Mouse (Mus musculus) c-Kit-positive CD71-positive TER-119-negative erythroid progenitor cells, embryonic 14.5 days (primary cell): ENCODE results near the gene Eif2ak3.

Source experiments
- DNase-seq: peaks from one replicate; pipeline ENCODE4 v3.0.0-alpha.2; 2013; ENCODE audit warnings: low read depth

Gene Eif2ak3

GRCm38 (mm10) chr6:70831179-70831839, 13.0 kb upstream of the Eif2ak3 start:
- no peak for DNase-seq

- DNase-seq, result no peak
These were observed 7.0 kb upstream of the Eif2ak3 start for GRCm38 (mm10) chr6:70837297-70837696.

GRCm38 (mm10) chr6:70838532-70838931, 5.8 kb upstream of the Eif2ak3 start:
- no peak for DNase-seq

- DNase-seq, result no peak
These were observed 4.0 kb upstream of the Eif2ak3 start for GRCm38 (mm10) chr6:70840281-70840680.

GRCm38 (mm10) chr6:70842991-70843390, 1.3 kb upstream of the Eif2ak3 start:
- DNase-seq, result no peak

DNA sequence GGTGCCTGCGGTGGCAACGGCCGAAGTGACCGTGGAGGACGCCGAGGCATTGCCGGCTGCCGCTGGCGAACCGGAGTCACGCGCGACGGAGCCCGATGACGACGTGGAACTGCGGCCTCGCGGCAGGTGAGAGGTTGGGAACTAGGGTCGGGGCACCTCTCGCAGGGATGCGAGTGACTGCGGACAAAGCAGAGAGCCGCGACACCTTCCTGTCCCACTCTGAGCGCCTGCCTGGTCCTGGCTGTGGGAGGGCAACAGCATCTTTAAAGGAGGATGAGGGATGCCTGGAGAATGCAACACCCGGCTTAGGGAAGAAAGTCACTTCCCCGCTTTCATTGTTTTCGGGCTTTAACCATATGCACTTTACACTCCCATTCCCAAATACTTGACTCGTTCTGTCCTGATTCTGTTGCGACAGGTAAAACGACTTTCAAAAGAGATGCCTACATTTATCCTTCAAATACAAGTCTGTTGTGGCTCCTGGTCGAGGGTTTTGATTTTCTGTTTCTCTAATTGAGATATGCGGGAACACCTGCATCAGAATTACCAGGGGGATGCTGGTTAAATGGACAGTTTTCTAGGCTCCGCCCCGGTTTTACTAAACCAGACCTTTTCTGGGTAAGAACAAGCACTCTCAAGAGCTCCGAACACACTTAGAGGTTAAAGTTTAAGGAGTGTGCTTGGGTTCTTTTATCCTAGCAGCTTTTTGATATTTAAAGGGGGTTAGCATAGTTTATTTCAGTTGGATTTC, 756 bp downstream of the Eif2ak3 start:
- DNase-seq, result no peak

- DNase-seq, result no peak
These were observed 3.1 kb downstream of the Eif2ak3 start for GRCm38 (mm10) chr6:70847386-70847785.

GRCm38 (mm10) chr6:70853371-70853770, 9.1 kb downstream of the Eif2ak3 start:
- DNase-seq, result no peak

DNA sequence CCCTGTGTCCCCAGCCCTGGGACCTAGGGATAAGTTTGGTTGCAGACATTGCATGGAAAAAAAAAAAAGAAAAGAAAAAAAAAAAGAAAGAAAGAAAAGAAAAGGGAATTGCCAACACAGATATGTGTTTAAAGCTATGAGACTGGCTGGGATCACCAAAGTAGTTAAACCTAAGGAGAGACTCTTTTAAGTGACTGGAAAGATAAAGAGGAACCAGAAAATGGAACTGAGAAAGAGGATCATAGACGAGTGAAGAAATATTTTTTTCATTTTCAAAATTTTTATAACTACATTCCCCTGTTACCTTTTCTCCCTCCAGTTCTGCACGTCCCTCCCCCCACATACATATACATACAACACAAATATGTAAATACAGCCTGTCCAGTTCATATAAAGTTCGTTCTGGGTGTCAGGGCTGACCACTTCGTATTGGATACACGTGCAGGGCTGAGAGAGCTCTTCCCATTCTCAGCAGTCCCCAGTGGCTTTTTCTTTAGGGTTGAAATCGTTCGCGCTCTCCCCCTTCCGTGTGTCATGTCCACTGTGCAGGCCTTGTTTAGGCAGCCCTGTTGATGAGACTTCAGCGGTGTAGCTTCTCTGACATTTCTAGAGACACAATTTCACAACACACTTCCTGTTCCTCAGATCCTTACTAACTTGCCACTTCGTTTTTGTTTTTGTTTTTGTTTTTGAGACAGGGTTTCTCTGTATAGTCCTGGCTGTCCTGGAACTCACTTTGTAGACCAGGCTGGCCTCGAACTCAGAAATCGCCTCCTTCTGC, 11.4 kb downstream of the Eif2ak3 start:
- DNase-seq, result no peak

- no peak for DNase-seq
These were observed 18.4 kb downstream of the Eif2ak3 start for GRCm38 (mm10) chr6:70862726-70863125.

DNA sequence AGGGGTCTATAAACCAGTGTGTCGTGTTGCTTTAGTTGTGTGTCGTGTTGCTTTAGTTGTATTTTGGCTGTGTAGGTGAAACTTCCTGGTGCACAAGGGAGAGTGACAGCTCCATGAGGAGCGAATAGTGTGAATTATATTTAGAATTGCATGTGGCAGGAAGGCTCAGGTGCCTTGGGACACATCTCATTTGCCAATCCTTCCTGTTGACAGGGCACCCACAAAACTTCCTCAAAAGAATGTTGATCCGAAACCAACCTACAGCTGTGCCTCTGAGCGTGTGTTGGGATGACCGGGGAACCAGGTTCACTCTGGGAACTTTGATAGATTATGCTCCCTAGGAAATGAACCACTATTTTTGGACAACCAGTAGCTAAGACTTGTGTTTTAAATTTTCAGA, 20.0 kb downstream of the Eif2ak3 start:
- DNase-seq, result no peak

GRCm38 (mm10) chr6:70866761-70867160, 22.4 kb downstream of the Eif2ak3 start:
- DNase-seq, result no peak

DNA sequence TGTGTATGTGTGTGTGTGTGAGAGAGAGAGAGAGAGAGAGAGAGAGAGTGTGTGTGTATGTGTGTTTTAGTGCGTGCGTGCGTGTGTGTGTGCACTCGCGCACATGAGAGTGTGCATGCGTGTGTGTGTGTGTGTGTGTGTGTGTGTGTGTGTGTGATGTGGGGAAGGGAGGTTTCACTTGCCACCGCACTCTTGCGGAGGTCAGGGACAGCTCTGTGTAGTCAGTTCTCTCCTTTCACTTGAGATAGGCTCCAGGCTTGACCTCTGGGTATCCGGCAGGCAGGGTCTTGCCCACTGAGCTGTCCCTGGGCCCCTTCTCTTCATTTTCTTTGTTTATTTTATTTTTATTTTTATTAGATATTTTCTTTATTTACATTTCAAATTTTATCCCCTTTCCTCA, 23.0 kb downstream of the Eif2ak3 start:
- no peak for DNase-seq

DNA sequence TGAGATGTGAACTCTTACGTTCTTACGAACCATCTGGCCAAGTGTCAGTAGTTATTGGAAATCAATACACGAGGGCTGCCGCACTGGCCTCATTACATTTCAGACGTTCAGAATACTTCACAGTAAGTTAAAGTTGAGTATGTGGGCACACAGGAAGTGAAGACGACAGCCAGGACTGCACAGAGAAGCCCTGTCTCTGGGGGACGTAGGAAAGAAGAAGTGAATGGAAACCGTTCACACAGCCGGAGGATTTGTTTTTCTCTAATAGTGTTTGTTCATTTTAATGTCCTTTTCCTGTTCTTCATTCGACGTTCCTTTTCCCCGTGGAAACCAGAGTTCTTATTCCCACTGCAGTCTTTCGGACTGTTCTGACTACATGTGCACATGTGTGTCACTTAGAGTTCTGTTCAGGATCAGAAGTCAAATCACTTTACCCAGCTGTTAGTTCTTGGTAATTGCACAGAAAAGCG, 27.2 kb downstream of the Eif2ak3 start:
- no peak for DNase-seq

- DNase-seq, result no peak
These were observed 27.8 kb downstream of the Eif2ak3 start for GRCm38 (mm10) chr6:70872128-70872527.

- no peak for DNase-seq
These were observed 28.3 kb downstream of the Eif2ak3 start for GRCm38 (mm10) chr6:70872570-70872969.

- DNase-seq, result peak; percentile 14
These were observed 29.9 kb downstream of the Eif2ak3 start for GRCm38 (mm10) chr6:70874035-70874775.

DNA sequence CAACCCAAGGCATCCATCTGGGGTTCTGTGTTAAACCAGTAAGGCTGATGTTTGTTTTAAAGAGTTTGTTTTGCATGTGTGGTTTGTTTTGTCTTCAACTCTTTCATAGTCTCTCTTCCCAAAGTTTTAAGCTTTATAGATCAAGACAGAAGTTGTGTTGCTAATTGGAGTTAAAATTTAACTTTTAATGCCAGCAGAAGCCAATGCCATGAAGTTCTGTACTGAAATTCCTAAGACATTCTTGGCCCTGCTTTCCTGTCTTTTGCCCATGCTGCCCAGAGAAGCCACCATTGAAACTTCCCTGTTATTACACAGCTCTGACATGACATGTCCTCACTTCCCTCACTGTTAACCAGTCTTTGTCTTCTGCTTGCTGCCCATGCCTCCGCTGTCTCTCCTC, 30.7 kb downstream of the Eif2ak3 start:
- DNase-seq, result no peak

DNA sequence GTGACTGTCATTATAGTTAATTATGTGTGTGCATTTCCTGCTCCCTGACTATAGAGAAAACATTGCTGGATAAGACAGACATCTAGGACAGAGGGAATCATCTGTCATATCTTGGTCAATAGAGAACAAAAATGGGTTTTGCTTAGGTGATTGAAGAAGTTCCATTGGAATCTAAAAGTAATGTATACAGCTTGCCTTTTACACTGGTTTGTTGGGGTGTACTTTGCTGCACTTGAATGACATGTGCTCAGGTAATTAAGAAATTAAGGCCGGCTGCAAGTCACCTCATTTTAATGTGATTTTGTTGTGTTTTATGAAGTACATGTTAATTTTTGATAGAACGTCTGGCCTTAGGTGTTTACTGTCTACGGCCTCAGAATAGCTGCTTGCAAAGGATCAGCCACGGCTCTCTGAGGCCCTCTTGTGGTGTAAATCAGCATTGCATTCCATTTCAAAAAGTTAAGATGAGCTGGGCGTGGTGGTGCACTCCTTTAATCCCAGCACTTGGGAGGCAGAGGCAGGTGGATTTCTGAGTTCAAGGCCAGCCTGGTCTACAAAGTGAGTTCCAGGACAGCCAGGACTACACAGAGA, 36.5 kb downstream of the Eif2ak3 start:
- peak; percentile 75 for DNase-seq

DNA sequence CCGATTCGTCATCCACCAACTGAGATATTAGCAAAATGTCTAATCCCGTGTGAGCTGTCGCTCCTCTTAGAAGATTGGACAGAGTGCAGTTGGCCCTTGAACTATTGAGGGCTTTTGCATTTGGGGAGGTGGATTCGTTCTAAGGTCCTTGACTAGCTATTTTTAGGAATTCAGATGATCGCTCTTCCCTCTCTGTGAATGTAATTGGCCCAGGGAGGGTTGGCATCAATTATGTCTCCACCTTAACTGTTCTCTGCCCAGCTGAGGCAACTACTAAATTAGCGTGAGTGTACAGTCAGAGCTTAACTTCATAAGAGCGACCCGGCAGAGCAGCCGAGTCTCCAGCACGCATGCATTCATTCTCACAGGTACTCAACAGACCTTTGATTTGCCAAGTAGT, 43.7 kb downstream of the Eif2ak3 start:
- DNase-seq, result no peak

DNA sequence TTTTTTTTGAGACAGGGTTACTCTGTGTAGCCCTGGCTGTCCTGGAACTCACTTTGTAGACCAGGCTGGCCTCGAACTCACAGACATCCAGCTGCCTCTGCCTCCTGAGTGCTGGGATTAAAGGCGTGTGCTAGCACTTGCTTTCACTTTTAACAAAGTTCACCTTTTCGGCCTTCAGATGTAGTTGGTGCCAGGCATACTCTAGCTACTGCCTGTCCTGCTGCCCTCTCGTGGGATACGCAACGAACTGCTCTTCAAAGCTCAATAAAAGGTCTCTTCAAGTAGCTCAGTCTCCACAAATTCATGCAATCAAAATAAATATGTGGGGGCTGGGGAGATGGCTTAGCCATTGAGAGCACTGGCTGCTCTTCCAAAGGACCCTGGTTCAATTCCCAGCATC, 53.9 kb downstream of the Eif2ak3 start:
- DNase-seq, result no peak

- no peak for DNase-seq
These were observed 55.3 kb downstream of the Eif2ak3 start for GRCm38 (mm10) chr6:70899594-70900003.
